Mouse (Mus musculus) lung, adult 2 months (tissue): ENCODE data around the gene Mllt3.

Experiments
- CTCF ChIP-seq: fragments of 200-500 bp; IDR thresholded peaks from 2 replicates; pipeline ENCODE4 v1.5.1; 2011; ENCODE audit warnings: mild to moderate bottlenecking, low read length, control low read depth; ENCODE audit not compliant: insufficient read depth
- POLR2A ChIP-seq: fragments of 200-500 bp; IDR thresholded peaks from 2 replicates; pipeline ENCODE4 v1.6.1; 2011; ENCODE audit warnings: low read depth, mild to moderate bottlenecking, control low read depth, low read length, borderline replicate concordance; ENCODE audit errors: extremely low read depth

DNA sequence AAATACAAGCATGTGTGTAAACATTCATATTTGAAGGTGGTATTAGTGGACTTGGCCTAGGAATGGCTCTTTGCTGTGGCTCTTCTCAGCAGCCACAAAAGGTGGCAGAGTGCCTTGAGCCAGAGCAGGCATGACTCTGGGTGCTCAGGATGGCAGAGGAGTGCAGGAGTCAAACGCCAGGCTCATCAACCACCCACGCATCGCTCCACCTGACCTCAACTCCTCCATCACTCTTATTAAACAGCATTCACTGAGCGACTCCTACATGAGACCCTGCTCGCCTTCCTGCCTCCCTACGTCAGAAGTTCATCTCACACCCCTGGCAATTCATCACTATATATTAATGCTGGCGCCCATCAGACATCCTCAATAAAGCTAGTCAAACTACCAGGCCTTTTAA is 67.3 kb downstream of the Mllt3 start:
- TF ChIP-seq POLR2A (no peak), CTCF (no peak)
